Mouse (Mus musculus): ENCODE data around the gene Cnnm2. TPM values are rescaled to one million over a fixed set of nuclear protein-coding genes. Genes with fewer than 3 reads are reported as not detected.
"Not testable (repeated sequence)": the region's sequence is repeated elsewhere in the genome, so short reads cannot be mapped to it uniquely, and the experiment has no call there.

Cnnm2 gene
- polyA plus RNA-seq, 1 experiment from 2014 or later = 7.3 TPM

- WGBS = 73% methylated on average over 5 of the region's 5 CpGs
- Histone ChIP-seq H3K36me3 (peaks cover 6% of the 10 kb centered on the region; the same call in 1 of the 2 replicates), H3K27ac (replicated peaks) (no peak overlapping the region), H3K4me1 (replicated peaks) (no peaks in the 10 kb centered on the region), H3K27me3 (no peaks in the 10 kb centered on the region), H3K4me3 (no peak overlapping the region), H3K4me2 (no peak overlapping the region), H3K9ac (no peak overlapping the region), H3K9me3 (no peaks in the 10 kb centered on the region)
- no peak for ATAC-seq (ENCODE audit: low read depth)
These were observed 26.2 kb upstream of the Cnnm2 start for GRCm38 (mm10) chr19:46735241-46735640.

GRCm38 (mm10) chr19:46737106-46737505, 24.3 kb upstream of the Cnnm2 start:
- 80% methylated on average over 7 of the region's 7 CpGs for WGBS
- Histone ChIP-seq H3K9me3 (no peaks in the 10 kb centered on the region), H3K27ac (replicated peaks) (no peak overlapping the region), H3K4me3 (no peak overlapping the region), H3K27me3 (no peaks in the 10 kb centered on the region), H3K36me3 (peaks cover 6% of the 10 kb centered on the region; the same call in 1 of the 2 replicates), H3K4me1 (replicated peaks) (no peaks in the 10 kb centered on the region), H3K9ac (no peak overlapping the region), H3K4me2 (no peak overlapping the region)
- ATAC-seq (ENCODE audit: low read depth) = no peak

- Histone ChIP-seq H3K9me3 (no peaks in the 10 kb centered on the region), H3K27ac (replicated peaks) (no peak overlapping the region), H3K36me3 (no peaks in the 10 kb centered on the region), H3K9ac (no peak overlapping the region), H3K4me3 (no peak overlapping the region), H3K27me3 (no peaks in the 10 kb centered on the region), H3K4me1 (replicated peaks) (no peaks in the 10 kb centered on the region), H3K4me2 (no peak overlapping the region)
- 51% methylated on average over 7 of the region's 7 CpGs for WGBS
- ATAC-seq (ENCODE audit: low read depth) = no peak
These were observed 20.9 kb upstream of the Cnnm2 start for GRCm38 (mm10) chr19:46740341-46741008.

- H3K4me2 ChIP-seq = no peak overlapping the region
- no peak for ATAC-seq (ENCODE audit: low read depth)
- WGBS = 53% methylated on average over 6 of the region's 6 CpGs
These were observed 19.8 kb upstream of the Cnnm2 start for GRCm38 (mm10) chr19:46741574-46741973.

GRCm38 (mm10) chr19:46744681-46745080, 16.7 kb upstream of the Cnnm2 start:
- Histone ChIP-seq H3K9ac (no peak overlapping the region), H3K36me3 (no peaks in the 10 kb centered on the region), H3K9me3 (no peaks in the 10 kb centered on the region), H3K27ac (replicated peaks) (no peak overlapping the region), H3K4me1 (replicated peaks) (no peaks in the 10 kb centered on the region), H3K4me3 (no peak overlapping the region), H3K4me2 (no peak overlapping the region), H3K27me3 (no peaks in the 10 kb centered on the region)
- WGBS = 65% methylated on average over 9 of the region's 9 CpGs
- no peak for ATAC-seq (ENCODE audit: low read depth)

More at GRCm38 (mm10) chr19:46741574-46741973, 19.8 kb upstream of the Cnnm2 start:
- Histone ChIP-seq H3K27ac (replicated peaks) (no peak overlapping the region), H3K9me3 (no peaks in the 10 kb centered on the region), H3K36me3 (no peaks in the 10 kb centered on the region), H3K4me3 (no peak overlapping the region), H3K4me1 (replicated peaks) (no peaks in the 10 kb centered on the region), H3K27me3 (no peaks in the 10 kb centered on the region), H3K9ac (no peak overlapping the region)

- no peaks in the 10 kb centered on the region for H3K36me3 ChIP-seq
- WGBS = 92% methylated on average over 3 of the region's 3 CpGs
- no peaks in the 10 kb centered on the region for H3K9me3 ChIP-seq
- H3K27me3 ChIP-seq = no peaks in the 10 kb centered on the region
- no peak overlapping the region for H3K27ac ChIP-seq (replicated peaks)
- no peak overlapping the region for H3K4me3 ChIP-seq
- no peak overlapping the region for H3K4me2 ChIP-seq
- H3K4me1 ChIP-seq (replicated peaks) = no peaks in the 10 kb centered on the region
- ATAC-seq (ENCODE audit: low read depth) = no peak
- no peak overlapping the region for H3K9ac ChIP-seq
These were observed 13.6 kb upstream of the Cnnm2 start for GRCm38 (mm10) chr19:46747799-46748198.

- no peak for ATAC-seq (ENCODE audit: low read depth)
- no peak overlapping the region for H3K4me3 ChIP-seq
These were observed 9.2 kb upstream of the Cnnm2 start for GRCm38 (mm10) chr19:46752235-46752634.

GRCm38 (mm10) chr19:46755066-46755465, 6.3 kb upstream of the Cnnm2 start:
- no peak for ATAC-seq (ENCODE audit: low read depth)

More at GRCm38 (mm10) chr19:46752235-46752634, 9.2 kb upstream of the Cnnm2 start:
- H3K9me3 ChIP-seq = no peaks in the 10 kb centered on the region
- H3K4me1 ChIP-seq (replicated peaks) = no peaks in the 10 kb centered on the region
- H3K27me3 ChIP-seq = no peaks in the 10 kb centered on the region; the same call in none of the 2 replicates
- H3K27ac ChIP-seq (replicated peaks) = no peak overlapping the region
- WGBS = 91% methylated on average over 5 of the region's 5 CpGs
- H3K9ac ChIP-seq = no peak overlapping the region
- H3K4me2 ChIP-seq = no peak overlapping the region
- H3K36me3 ChIP-seq = no peaks in the 10 kb centered on the region

GRCm38 (mm10) chr19:46756221-46756620, 5.2 kb upstream of the Cnnm2 start:
- Histone ChIP-seq H3K4me3 (no peak overlapping the region), H3K4me2 (no peak overlapping the region), H3K27ac (replicated peaks) (no peak overlapping the region), H3K27me3 (peaks cover 3% of the 10 kb centered on the region), H3K9ac (no peak overlapping the region), H3K9me3 (no peaks in the 10 kb centered on the region), H3K36me3 (no peaks in the 10 kb centered on the region), H3K4me1 (replicated peaks) (no peaks in the 10 kb centered on the region; the same call in 1 of the 2 replicates)
- no peak for ATAC-seq (ENCODE audit: low read depth)
- WGBS = 90% methylated on average over 4 of the region's 4 CpGs

More at GRCm38 (mm10) chr19:46755066-46755465, 6.3 kb upstream of the Cnnm2 start:
- Histone ChIP-seq H3K4me1 (replicated peaks) (no peaks in the 10 kb centered on the region), H3K27ac (replicated peaks) (no peak overlapping the region), H3K9ac (no peak overlapping the region), H3K9me3 (no peaks in the 10 kb centered on the region), H3K4me2 (no peak overlapping the region), H3K4me3 (no peak overlapping the region), H3K36me3 (no peaks in the 10 kb centered on the region), H3K27me3 (peaks cover 3% of the 10 kb centered on the region)
- 50% methylated on average over 9 of the region's 9 CpGs for WGBS

GRCm38 (mm10) chr19:46759096-46759495, 2.3 kb upstream of the Cnnm2 start:
- H3K36me3 ChIP-seq = no peaks in the 10 kb centered on the region
- H3K27ac ChIP-seq (replicated peaks) = no peak overlapping the region
- 0 out of 2 replicates have a peak overlapping the region, but pooled peaks have one; percentile 23 for H3K9ac ChIP-seq
- peaks cover 11% of the 10 kb centered on the region for H3K27me3 ChIP-seq
- WGBS = 68% methylated on average over 8 of the region's 8 CpGs
- no peak for ATAC-seq (ENCODE audit: low read depth)
- H3K4me3 ChIP-seq = no peak overlapping the region
- H3K9me3 ChIP-seq = no peaks in the 10 kb centered on the region
- peaks cover 19% of the 10 kb centered on the region for H3K4me1 ChIP-seq (replicated peaks)
- H3K4me2 ChIP-seq = no peak overlapping the region

GRCm38 (mm10) chr19:46759909-46760308, 1.5 kb upstream of the Cnnm2 start:
- peaks cover 18% of the 10 kb centered on the region for H3K27me3 ChIP-seq
- H3K4me2 ChIP-seq; H3K4me3 ChIP-seq; H3K36me3 ChIP-seq; H3K27ac ChIP-seq (replicated peaks); H3K9ac ChIP-seq; ATAC-seq (ENCODE audit: low read depth); H3K9me3 ChIP-seq: not testable (repeated sequence)
- H3K4me1 ChIP-seq (replicated peaks) = peaks cover 27% of the 10 kb centered on the region
- WGBS = 89% methylated on average over 10 of the region's 10 CpGs

- Histone ChIP-seq H3K36me3 (no peaks in the 10 kb centered on the region), H3K4me1 (replicated peaks) (peaks cover 33% of the 10 kb centered on the region), H3K9ac (peak overlapping the region; percentile 56), H3K4me2 (peak overlapping the region; percentile 100), H3K9me3 (no peaks in the 10 kb centered on the region), H3K27me3 (peaks cover 18% of the 10 kb centered on the region), H3K4me3 (peak overlapping the region; percentile 78), H3K27ac (replicated peaks) (peak overlapping the region; percentile 81)
- WGBS = 18% methylated on average over 29 of the region's 29 CpGs
- ATAC-seq (ENCODE audit: low read depth) = peak; percentile 81
These were observed 828 bp upstream of the Cnnm2 start for GRCm38 (mm10) chr19:46760375-46761160.
